Mouse (Mus musculus): ENCODE results near the gene Asl.
"Not testable (repeated sequence)": the region's sequence is repeated elsewhere in the genome, so short reads cannot be mapped to it uniquely, and the experiment has no call there.

Asl gene

GRCm38 (mm10) chr5:130046100-130046499 lies 17.1 kb upstream of the Asl start:
- DNase-seq (ENCODE audit: low spot score in 2 of 2), result no peak

GRCm38 (mm10) chr5:130044201-130044695 lies 15.2 kb upstream of the Asl start:
- DNase-seq (ENCODE audit: low spot score in 2 of 2), result no peak

GRCm38 (mm10) chr5:130043741-130044140 lies 14.7 kb upstream of the Asl start:
- DNase-seq (ENCODE audit: low spot score in 2 of 2), result no peak

GRCm38 (mm10) chr5:130041262-130041661 lies 12.2 kb upstream of the Asl start:
- no peak for DNase-seq (ENCODE audit: low spot score in 2 of 2)

GRCm38 (mm10) chr5:130040797-130041196 lies 11.8 kb upstream of the Asl start:
- DNase-seq (ENCODE audit: low spot score in 2 of 2), result no peak

- DNase-seq (ENCODE audit: low spot score in 2 of 2), result peak in 1 of 2 experiments; percentile 39
These were observed 8.9 kb upstream of the Asl start for GRCm38 (mm10) chr5:130037752-130038455.

GRCm38 (mm10) chr5:130036300-130036699 lies 7.3 kb upstream of the Asl start:
- DNase-seq (ENCODE audit: low spot score in 2 of 2), result not testable (repeated sequence)

- DNase-seq (ENCODE audit: low spot score in 2 of 2), result no peak
These were observed 4.8 kb upstream of the Asl start for GRCm38 (mm10) chr5:130033869-130034268.

- no peak for DNase-seq (ENCODE audit: low spot score in 2 of 2)
These were observed 2.7 kb upstream of the Asl start for GRCm38 (mm10) chr5:130031410-130032390.

GRCm38 (mm10) chr5:130027696-130028095 lies 1.4 kb downstream of the Asl start:
- DNase-seq (ENCODE audit: low spot score in 2 of 2), result no peak

- DNase-seq (ENCODE audit: low spot score in 2 of 2), result no peak
These were observed 1.9 kb downstream of the Asl start for GRCm38 (mm10) chr5:130027134-130027533.

- peak; percentile 59 to 62 for DNase-seq (ENCODE audit: low spot score in 2 of 2)
These were observed 5.1 kb downstream of the Asl start for GRCm38 (mm10) chr5:130023767-130024539.

GRCm38 (mm10) chr5:130023067-130023766 lies 5.8 kb downstream of the Asl start:
- DNase-seq (ENCODE audit: low spot score in 2 of 2), result no peak

GRCm38 (mm10) chr5:130022366-130022765 lies 6.7 kb downstream of the Asl start:
- no peak for DNase-seq (ENCODE audit: low spot score in 2 of 2)

- no peak for DNase-seq (ENCODE audit: low spot score in 2 of 2)
These were observed 7.6 kb downstream of the Asl start for GRCm38 (mm10) chr5:130021361-130021966.

- no peak for DNase-seq (ENCODE audit: low spot score in 2 of 2)
These were observed 9.6 kb downstream of the Asl start for GRCm38 (mm10) chr5:130019461-130019860.

GRCm38 (mm10) chr5:130015104-130015503 lies 13.9 kb downstream of the Asl start:
- DNase-seq (ENCODE audit: low spot score in 2 of 2), result no peak

GRCm38 (mm10) chr5:130010961-130011360 lies 18.1 kb downstream of the Asl start:
- DNase-seq (ENCODE audit: low spot score in 2 of 2), result no peak

GRCm38 (mm10) chr5:130009784-130010183 lies 19.3 kb downstream of the Asl start:
- no peak for DNase-seq (ENCODE audit: low spot score in 2 of 2)

GRCm38 (mm10) chr5:130008034-130008590 lies 20.9 kb downstream of the Asl start:
- DNase-seq (ENCODE audit: low spot score in 2 of 2), result no peak

Data from frontal cortex, postnatal 14 days (tissue).